Mouse (Mus musculus) activated CD4-positive, CD25-positive, alpha-beta regulatory T cell, adult 4 months (primary cell): ENCODE measurements at regions not wholly inside any gene's neighbourhood (a gene's known extent, or its start where the extent isn't known, plus 50 kb on each side); places are given as distances from the start of the nearest gene placed in this dataset.
A peak's percentile ranks its signal among the peaks of the same experiment; 100 is the strongest.
"Not testable (repeated sequence)": the region's sequence is repeated elsewhere in the genome, so short reads cannot be mapped to it uniquely, and the experiment has no call there.

ENCODE experiments used
- ATAC-seq: one replicate; pipeline ENCODE4 v1.8.0; 2017

GRCm38 (mm10) chr17:13654606-13655005, 105.7 kb upstream of the Afdn start:
- ATAC-seq: not testable (repeated sequence)

DNA sequence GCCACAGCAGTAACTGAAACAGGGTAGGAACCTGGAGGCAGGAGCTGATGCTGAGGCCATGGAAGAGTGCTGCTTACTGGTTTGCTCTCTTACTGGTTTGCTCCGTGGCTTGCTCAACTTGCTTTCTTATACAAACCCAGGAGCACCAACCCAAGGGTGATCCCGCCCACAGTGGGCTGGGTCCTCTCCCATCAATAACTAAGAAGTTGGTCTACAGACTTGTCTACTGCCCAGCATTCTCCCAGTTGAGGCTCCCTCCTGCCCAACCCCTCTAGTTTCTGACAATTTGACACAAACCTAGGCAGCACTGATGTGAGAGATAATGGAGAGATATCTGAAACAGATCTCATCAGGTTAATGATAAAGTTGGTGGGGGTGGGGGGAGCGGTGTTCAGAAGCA, 104.3 kb upstream of the Afdn start:
- ATAC-seq: no peak

GRCm38 (mm10) chr17:13656485-13657181, 103.7 kb upstream of the Afdn start:
- no peak for ATAC-seq

- ATAC-seq: no peak
Measured at GRCm38 (mm10) chr17:13657182-13657562, 103.2 kb upstream of the Afdn start.

DNA sequence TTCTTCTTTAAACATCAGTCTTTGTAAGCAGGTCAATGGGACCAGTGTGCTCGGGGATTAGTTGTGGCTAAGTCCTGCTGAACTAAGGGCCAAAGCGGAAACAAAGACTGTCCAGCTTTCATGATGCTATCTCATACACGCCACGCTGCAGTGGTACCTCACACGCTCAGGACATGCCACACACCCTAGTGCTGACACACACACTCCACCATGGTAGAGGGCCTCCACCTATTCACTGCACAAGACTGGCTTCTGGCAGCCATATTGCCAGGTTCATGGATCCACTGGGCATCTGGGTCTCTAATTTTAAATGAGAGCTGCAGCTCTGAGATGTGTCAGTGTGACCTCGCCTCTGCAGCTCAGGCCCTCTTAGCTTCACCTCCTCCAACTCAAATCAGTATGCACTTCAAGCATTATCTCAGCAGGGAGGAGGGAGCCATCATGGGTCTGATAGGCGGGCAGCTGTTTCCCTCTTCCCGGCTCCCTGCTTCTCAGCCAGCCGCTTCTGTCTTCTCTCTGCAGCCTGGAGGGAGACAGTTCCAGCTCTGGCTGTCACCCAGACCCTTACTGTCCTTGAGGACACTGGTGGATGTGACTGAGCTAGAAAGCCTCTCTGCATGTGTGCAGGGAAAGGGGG, 102.6 kb upstream of the Afdn start:
- ATAC-seq: no peak

DNA sequence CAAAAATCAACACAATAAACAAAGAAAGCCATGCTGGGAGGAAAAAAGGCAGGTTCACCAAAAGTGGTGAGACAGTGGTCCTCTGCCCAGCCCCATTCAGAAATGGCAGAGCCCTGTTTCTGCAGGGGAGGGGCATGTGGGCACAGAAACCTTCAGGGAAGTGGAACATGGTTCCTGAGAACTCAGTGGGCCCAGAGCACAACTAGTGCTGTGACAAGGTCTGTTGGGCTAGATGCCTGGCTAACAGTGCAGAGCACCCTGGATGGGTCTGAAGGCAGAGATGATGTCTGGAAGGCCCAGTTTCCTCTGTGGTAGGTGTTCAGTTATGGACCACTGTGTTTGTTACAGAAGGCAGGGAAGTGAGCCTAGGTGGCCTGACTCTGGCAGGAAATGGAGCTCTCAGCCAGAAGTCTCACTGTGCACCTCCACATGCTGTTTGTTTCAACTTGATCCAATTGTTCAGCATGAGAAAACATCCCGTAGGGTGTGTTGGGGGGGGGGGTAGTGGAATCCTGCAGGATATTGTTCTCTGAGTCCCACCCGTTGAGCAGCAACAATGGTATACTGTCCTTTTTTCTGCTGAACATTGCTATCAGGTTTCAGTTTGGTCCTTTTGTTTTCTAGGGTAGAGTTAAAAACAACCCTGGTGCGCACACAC, 101.9 kb upstream of the Afdn start:
- ATAC-seq: peak; percentile 30

GRCm38 (mm10) chr17:13659103-13659502, 101.2 kb upstream of the Afdn start:
- peak; percentile 65 for ATAC-seq

DNA sequence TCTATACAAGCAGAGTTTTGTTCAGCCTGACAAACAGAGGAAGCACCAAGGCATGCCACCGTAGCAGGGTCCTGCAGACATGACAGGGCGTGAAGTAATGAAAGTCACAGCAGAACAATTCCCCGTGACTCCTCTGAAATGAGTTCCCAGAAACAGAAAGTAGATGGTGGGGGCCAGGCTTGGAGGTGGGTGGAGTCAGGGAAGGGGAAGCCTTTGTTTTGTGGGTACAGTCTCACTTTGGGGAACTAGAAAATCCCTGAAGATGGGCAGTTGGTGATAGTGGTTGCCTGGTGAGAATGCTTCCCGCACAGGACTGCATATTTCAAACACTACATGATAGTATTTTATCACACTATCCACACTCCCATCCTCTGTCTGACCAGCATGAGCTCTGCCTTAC, 100.4 kb upstream of the Afdn start:
- ATAC-seq: peak; percentile 17

- no peak for ATAC-seq
Measured at GRCm38 (mm10) chr17:13661023-13661422, 99.3 kb upstream of the Afdn start.

- ATAC-seq: no peak
Measured at GRCm38 (mm10) chr17:13662152-13662551, 98.2 kb upstream of the Afdn start.
